Mouse (Mus musculus): ENCODE data around the gene Maea.

Maea gene

DNA sequence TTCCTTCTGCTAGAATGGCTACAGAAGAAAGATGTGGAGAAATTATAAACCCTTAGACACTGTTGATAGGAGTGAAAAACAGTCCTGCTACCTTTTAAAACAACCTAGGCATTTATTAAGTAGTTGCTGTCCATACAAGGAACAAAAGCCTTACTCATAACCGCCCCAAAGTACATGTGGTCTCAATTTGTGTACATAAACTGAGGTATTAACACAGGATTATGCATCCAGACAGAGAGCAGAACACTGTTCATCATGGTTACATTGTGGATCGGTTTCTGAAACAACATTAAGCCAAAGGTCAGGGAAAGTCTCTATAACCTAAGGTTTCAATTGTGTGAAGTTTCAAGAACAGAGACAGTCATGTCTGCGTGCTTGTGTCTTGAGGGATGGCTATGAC is 17.7 kb downstream of the Maea start:
- in situ Hi-C loops (cut with MboI; ENCODE audit: unreplicated experiment in 2 of 2), result no loop called here

DNA sequence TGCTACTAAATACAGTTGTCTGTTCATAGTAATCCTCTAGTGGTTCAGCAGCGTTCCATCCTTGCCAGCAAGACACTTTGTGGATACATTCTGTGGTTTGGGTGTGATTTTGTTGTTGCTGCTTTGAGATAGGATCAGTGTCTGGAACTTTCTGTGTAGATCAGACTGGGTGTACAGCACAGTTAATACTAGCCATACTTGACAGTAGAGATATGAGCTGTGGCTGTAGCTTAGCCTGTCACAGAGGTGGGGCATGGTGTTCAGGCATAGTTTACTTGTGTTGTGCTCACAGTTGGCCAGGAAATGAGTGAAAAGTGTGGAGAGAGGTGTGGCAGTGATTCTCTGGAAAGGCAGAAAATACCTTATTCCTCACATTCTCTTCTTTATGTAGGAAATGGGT is 22.2 kb downstream of the Maea start:
- in situ Hi-C loops (cut with MboI; ENCODE audit: unreplicated experiment in 2 of 2), result no loop called here

DNA sequence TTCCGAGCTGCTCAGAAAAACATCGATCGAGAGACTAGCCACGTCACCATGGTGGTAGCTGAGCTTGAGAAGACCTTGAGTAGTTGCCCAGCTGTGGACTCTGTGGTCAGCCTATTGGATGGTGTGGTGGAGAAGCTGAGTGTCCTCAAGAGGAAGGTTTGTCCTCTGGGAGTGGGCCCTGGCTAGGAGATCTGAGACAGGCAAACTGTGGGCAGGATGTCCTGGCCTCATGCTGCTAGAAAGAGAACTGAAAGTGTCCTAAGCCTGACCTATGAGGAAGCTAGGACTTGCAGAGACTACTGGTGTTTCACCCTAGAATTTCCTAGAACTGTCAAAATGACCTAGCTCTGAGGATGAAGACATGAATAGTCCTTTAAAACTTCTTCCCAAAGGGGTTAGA is 23.2 kb downstream of the Maea start:
- in situ Hi-C loops (cut with MboI; ENCODE audit: unreplicated experiment in 2 of 2), result no loop called here

DNA sequence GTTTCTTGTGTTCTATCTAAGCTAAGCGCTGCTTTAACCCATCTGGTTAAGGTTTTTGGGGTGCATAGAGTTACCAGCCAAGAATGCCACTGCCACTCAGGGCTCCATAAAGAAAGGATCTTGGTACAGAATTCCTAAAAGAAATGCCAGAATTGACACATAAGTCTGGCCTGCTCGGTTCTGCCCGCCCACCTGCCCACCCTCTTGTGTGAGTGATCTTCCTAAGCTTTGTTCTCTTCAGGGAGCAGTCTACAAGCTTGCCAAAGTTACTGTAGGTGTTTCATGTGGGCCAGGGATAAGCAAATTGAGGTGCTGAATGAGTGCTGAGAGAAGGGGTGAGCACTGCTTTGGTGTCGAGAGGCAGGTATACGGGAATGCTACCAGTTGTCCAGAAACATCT is 28.0 kb downstream of the Maea start:
- in situ Hi-C loops (cut with MboI; ENCODE audit: unreplicated experiment in 2 of 2), result no loop called here

DNA sequence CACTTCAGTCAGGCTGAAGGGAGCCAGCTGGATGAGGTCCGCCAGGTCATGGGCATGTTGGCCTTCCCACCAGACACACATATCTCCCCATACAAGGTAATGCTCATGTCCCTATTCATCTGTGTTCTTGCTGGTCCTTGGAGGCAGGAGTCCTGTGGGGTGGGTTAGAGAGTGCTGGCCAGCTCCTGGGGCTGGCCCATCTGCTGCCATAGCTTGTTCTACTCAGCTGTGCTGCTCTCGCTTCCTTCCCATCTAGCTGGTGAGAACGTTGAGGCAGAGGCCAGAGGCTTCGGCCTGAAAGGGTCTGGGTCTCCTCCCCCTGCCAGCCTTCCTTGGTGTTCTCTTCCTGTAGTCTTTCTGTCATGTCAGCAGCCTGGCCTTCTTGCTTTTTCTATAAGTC is 33.3 kb downstream of the Maea start:
- in situ Hi-C loops (cut with MboI; ENCODE audit: unreplicated experiment in 2 of 2), result no loop called here

DNA sequence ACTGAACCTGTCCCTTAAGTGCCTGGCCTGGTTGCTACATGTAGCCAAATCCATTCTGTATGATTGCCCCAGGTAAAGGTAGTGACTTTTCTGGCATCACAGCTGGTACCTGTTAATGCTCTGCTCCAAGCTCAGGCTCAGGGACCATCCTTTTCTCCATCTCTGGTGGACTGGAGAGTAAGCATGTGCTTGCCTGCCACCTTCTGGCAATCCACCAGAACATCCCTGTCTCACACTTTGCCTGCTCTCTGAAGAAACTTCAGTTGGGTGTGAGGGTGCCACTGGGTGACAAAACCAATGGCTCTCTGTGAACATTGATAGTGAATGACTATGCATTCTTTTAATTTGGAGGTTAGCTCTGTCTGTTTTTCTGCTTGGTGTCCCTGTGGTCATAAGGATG is 35.8 kb downstream of the Maea start:
- in situ Hi-C loops (cut with MboI; ENCODE audit: unreplicated experiment in 2 of 2), result loop anchor here in 1 of 2 experiments (5.0 kb wide), 1 partner anchor 34 kb away; the partner anchor contains the start of gene Maea

DNA sequence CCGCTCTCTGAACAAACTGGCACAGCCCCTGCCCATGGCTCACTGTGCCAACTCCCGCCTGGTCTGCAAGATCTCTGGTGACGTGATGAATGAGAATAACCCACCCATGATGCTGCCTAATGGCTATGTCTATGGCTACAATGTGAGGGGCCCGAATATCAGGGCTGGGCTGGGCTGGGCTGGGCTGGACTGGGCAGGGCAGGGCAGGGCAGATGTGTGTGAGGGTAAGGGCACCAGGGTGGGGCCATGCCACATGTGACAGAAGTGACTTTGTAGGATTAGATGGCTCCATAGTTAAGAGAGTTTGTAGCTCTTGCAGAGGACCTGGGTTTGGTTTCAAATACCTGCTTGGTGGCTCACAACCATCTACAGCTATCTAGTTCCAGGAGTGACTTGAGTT is 36.4 kb downstream of the Maea start:
- in situ Hi-C loops (cut with MboI; ENCODE audit: unreplicated experiment in 2 of 2), result loop anchor here in 1 of 2 experiments (5.0 kb wide), 1 partner anchor 34 kb away; the partner anchor contains the start of gene Maea

DNA sequence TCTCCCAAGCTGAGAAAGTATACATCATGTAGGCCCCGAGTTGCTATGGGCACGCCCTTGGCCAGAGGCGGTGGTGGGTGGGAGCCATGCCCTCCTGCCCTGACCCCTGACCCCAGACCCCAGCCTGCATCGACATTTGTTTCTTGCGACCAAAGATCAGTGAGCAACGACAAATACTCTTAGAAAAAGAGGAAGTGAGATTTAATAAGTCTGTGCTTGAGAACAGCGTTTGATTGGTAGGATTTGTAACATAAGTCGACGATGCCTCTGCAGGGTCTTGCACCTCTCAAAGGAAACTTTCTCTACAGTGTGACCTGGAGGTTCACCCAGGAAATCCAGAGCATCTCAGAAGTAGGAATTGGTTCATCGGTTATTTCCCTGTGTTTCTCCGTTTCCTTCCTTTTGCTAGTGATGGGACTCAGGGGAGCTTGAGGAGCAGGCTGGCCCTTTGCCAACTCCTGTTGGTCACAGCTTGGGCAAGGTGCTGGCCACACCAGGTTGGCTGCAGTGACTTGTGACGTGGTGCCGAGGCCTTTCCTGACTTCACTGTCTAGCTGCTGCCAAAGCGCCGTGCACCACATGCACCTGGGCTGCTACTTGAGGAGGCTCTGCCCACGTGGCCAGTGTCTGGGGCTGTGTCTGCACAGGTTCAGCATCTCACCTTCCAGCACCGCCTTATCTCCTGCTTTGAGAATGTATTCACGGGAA is 37.2 kb downstream of the Maea start:
- in situ Hi-C loops (cut with MboI; ENCODE audit: unreplicated experiment in 2 of 2), result loop anchor here in 1 of 2 experiments (5.0 kb wide), 1 partner anchor 35 kb away; the partner anchor contains the start of gene Maea

DNA sequence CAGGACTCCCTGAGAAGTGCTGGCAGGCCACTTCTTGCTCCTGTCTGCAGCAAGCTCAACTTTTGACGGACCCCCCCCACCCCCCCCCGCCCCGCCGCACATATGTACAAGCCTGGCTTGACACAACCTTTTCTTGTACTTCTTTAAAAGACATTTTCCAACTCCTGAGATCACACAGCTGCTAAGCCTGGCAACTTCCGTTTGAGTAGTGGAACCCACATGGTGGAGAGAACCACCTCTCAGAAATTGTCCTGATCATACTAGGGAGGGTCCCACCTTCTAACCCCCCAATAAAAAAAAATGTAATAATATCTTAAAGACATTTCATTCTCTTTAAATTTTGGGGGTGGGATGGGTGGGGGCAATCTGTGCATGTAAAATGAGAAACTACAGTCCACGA is 41.9 kb downstream of the Maea start:
- in situ Hi-C loops (cut with MboI; ENCODE audit: unreplicated experiment in 2 of 2), result loop anchor here (5.0 kb wide), 3 partner anchors 100 to 175 kb away; no protein-coding TSS in a partner anchor

DNA sequence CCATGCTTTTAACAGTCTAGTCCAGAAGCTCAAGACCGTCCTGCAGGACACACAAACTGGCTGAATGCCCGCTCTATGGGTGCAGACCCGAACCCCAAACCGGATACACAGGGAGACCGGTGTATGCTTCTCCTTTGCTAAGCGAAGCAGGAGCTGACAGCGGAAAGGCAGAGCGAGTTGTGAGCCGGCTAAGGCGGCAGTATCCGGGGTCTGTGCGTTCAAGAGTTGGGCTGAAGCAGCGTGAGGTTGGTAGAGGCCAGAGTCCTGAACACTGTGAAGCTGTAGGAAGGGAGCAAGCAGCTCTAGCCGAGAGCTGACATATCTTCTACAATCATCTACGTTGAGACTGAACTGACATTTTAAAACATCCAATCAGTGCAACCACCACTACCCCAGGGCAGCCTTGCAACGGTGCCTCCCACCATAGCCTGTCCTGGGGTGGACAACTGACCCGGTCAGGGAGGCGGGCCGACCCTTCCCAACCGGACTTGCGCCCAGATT is 42.5 kb downstream of the Maea start:
- in situ Hi-C loops (cut with MboI; ENCODE audit: unreplicated experiment in 2 of 2), result loop anchor here (5.0 kb wide), 3 partner anchors 101 to 176 kb away; no protein-coding TSS in a partner anchor

DNA sequence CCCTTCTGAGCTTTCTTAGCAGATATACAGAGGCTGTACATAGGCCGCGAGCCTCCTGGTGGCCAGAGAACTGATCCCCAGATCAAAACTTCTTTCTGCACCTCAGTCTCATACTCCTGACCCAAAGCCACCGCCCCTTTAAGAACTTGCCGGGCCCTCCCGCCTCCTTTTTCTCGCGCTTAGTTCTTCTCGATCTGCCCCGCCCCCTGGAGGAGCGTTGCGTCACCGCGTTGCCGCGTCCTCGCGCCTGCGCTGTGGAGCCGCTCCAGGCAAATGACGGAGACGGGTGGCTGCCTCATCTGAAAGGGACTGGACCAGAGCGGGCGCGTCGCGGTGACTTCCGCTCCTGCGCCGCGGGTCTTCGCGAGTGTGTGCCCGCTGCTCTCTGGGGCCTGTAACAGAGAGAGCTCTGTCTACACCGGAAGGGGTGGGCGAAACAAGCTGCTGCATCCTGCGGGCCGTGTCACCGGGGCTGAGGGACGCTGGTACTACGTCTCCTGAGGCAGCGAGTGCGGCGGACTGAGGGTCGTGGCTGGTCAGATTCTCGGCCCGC is 43.1 kb downstream of the Maea start, which contains the start of gene Uvssa:
Gene Uvssa, plus strand, starts transcription at position 248 of the 553 bp plus-strand sequence.
- in situ Hi-C loops (cut with MboI; ENCODE audit: unreplicated experiment in 2 of 2), result loop anchor here (5.0 kb wide), 3 partner anchors 101 to 176 kb away; no protein-coding TSS in a partner anchor

DNA sequence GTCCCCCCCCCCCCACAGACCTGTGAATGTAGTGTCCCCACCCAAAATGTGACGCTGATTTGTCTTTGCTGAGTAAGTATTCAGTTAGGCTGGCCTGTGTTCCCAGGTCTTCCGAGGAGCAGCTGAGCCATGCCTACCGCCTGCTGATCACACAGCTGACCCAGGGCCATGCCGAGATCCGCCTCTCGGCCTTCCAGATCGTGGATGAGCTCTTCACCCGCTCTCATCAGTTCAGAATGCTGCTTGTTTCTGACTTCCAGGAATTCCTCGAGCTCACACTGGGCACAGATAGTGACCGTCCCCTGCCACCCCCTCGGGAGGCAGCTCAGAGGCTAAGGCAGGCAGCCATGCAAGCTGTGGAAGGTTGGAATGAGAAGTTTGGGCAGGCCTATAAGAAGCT is 52.2 kb downstream of the Maea start:
- in situ Hi-C loops (cut with MboI; ENCODE audit: unreplicated experiment in 2 of 2), result loop anchor here in 1 of 2 experiments (5.0 kb wide), 1 partner anchor 110 kb away; no protein-coding TSS in a partner anchor

DNA sequence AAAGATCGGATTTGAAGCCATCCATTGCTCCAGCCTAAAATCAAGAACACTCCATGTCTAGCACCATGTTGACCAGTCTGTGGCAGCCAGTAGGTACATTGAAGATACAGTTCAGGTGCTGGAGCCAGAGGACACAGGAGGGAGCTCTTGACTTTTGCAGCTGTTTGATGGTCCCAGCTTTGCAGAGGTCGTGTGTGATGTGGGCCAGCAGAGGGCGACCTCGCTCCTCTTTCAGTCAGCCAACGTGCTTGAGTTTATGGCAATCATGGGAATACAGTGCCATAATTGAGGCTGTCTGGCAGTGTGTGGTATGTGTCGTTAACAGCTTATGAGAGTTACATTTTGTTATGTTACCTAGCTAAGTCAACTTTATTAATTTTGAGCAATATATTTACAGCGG is 58.5 kb downstream of the Maea start:
- in situ Hi-C loops (cut with MboI; ENCODE audit: unreplicated experiment in 2 of 2), result loop anchor here (5.0 to 10.0 kb wide), 4 partner anchors 51 to 193 kb away; no protein-coding TSS in a partner anchor

DNA sequence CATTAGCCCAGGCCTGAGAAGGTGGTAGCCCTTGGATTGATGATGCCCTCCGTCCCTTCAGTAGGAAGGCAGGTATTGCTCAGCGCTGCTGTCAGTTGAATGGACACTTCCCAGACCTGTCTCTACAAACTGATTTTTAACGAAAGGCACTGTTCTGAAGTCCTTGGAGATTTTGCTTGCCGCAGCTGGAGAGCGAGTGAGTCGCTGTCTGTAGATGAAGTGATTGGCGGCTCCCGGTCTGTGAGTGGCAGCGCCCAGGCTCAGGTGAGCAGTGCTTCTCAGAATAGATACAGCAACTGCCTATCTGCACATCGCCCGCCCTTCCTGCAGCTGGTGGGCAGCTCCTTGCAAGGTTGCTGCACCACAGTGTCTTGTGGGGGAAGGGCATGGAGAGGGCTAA is 60.4 kb downstream of the Maea start:
- in situ Hi-C loops (cut with MboI; ENCODE audit: unreplicated experiment in 2 of 2), result loop anchor here in 1 of 2 experiments (5.0 to 10.0 kb wide), 2 partner anchors 49 to 102 kb away; no protein-coding TSS in a partner anchor

DNA sequence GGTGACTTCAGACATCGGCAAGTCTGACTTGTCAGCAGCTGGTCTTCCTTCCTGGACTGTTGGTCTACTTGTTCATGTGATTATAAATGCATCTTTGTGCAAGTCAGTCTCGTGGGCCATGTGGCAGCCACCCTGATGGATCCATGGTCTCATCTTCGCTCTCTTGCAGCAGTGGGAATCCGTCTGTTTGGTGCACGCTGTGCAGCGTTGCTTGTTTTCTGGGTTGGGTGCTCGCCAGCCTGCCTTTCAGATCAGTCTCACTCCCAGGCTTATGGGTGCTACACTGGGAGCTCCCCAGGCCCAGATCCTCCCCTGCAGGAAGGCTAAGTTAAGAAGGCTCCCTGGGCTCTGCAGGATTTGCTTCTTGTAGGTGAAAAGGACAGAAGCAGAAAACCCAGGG is 61.5 kb downstream of the Maea start:
- in situ Hi-C loops (cut with MboI; ENCODE audit: unreplicated experiment in 2 of 2), result loop anchor here in 1 of 2 experiments (5.0 to 10.0 kb wide), 2 partner anchors 48 to 100 kb away; no protein-coding TSS in a partner anchor

DNA sequence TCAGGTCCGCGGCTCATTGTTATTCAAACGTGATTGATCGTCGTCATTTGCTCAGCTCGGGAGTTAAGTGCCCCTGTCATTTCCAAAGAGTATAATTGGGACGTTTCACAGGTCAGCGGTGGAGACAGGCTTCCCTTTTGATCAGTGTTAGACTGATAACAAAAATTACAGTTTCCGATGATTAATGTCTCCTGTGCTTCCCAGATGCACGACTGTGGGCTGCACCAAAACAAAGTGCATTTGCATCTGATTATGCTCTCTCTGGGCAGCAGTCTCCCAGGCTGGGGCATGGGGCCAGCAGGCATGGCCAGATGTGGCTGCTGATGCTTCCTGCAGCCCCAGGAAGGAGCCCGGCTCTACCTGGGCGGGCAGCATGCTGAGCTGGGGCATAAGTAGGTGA is 65.5 kb downstream of the Maea start:
- in situ Hi-C loops (cut with MboI; ENCODE audit: unreplicated experiment in 2 of 2), result loop anchor here in 1 of 2 experiments (25.0 kb wide), 2 partner anchors 561 to 1286 kb away; no protein-coding TSS in a partner anchor

DNA sequence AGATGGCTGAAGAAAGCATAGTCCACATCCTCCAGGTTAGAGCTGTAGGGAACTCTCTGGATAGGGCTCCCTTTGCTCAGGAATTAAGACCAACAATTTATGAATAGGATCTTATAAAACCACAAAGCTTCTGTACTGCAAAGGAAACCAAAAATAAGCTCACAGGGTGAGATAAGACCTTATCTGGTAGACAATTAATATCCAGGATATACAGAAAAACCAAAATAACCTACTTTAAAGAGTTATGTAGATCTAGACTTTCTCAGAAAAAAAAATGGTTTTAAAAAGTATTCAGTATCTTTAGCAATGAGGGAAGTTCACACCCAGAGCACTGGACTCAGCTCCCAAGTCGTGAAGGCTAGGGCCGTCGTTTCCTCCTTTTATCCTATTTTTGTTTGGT is 85.0 kb downstream of the Maea start:
- in situ Hi-C loops (cut with MboI; ENCODE audit: unreplicated experiment in 2 of 2), result loop anchor here in 1 of 2 experiments (25.0 kb wide), 2 partner anchors 542 to 1267 kb away; no protein-coding TSS in a partner anchor
